Mouse (Mus musculus) bone marrow, adult 2 months (tissue): ENCODE results near the gene Ugt1a6a.

Source experiments
- CTCF ChIP-seq: fragments of 200-500 bp; IDR thresholded peaks from 2 replicates; pipeline ENCODE4 v1.5.1; 2011; ENCODE audit warnings: low read length, control low read depth; ENCODE audit not compliant: control insufficient read depth, insufficient read depth
- POLR2A ChIP-seq: fragments of 200-500 bp; IDR thresholded peaks from 2 replicates; pipeline ENCODE4 v1.6.1; 2011; ENCODE audit warnings: low read depth, mild to moderate bottlenecking, control low read depth, low read length, borderline replicate concordance; ENCODE audit not compliant: control insufficient read depth

GRCm38 (mm10) chr1:88211812-88212211 is 77.2 kb downstream of the Ugt1a6a start, which contains the start of gene Ugt1a1:
- no peak for TF ChIP-seq POLR2A
- no peak for TF ChIP-seq CTCF
